Mouse (Mus musculus): ENCODE results near the gene Blcap. TPM values are rescaled to one million over a fixed set of nuclear protein-coding genes. Genes with fewer than 3 reads are reported as not detected.

Gene Blcap
- 31.4 and 35.0 TPM in 2 replicates for polyA plus RNA-seq (2012; rRNA removed)

DNA sequence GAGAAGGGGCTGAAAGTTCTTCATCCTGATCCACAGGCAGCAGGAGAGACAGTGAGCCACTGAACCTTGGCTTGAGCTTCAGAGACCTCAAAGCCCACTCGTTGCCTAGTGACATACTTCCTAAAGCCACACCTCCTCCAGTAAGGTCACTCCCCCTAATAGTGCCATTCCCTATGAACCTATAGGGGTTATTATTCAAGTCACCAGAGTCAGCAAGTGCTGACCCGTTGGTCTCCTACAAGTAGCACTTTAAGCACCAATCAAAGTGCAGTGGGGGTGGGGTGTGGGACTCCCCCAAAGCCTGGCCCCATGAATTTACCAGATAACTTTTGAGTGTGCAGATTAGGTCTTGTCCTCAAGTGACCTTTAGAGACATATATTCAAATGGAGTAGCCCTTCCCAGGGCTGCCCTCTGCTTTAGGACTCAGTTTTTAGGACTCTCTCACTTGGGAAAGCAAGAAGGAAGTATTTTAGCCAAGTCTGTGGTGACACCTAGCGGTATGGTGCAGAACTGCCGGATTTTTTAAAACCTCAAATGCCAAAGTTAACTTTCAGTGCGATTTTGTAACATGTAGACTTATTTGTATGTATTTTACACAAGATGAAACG lies at the start of gene Blcap:
Gene Blcap (minus strand): TSS at position 51 of the 609 bp plus-strand sequence.
- H3K27ac ChIP-seq (ENCODE audit: control insufficient read depth, insufficient read depth, low read depth, low read length) = no peak within 1 kb of the TSS
- no peak within 1 kb of the TSS for H3K4me3 ChIP-seq (ENCODE audit: control insufficient read depth, low read depth, low read length)
- peaks cover 8% of the 10 kb centered on the region for H3K4me1 ChIP-seq (ENCODE audit: control insufficient read depth, insufficient read depth, low read length)
- H3K27me3 ChIP-seq (ENCODE audit: control insufficient read depth, insufficient read depth, low read length) = no peaks in the 10 kb centered on the region
- TF ChIP-seq POLR2A (IDR thresholded peaks at IDR 0.05; ENCODE audit: control insufficient read depth, low read depth, low read length) = no peak
- no peak for TF ChIP-seq CTCF (IDR thresholded peaks at IDR 0.05; ENCODE audit: control insufficient read depth, insufficient read depth, insufficient replicate concordance, low read depth, low read length)
- no peaks in the 10 kb centered on the region for H3K36me3 ChIP-seq (ENCODE audit: control insufficient read depth, insufficient read depth, low read length)

DNA sequence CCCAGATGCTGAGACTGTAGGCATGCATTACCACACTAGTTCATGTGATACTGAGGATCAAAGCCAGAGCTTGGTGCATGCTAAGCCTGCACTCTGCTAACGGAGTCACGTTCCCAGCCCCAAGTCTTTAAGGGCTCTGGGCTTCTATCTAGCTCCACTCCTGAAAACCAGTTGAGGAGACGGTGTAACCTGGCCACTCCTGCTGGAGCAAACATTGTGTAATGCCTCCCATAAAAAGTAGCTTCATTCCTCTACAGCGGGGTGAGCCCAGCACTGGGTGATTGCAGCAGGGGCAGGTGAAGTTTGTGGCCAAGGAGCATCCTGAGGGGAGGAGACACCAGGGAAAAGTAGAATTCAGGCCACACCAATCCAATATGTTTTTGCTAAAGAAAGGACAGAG lies 47.3 kb upstream of the Blcap start:
- Histone ChIP-seq H3K27me3 (ENCODE audit: control insufficient read depth, insufficient read depth, low read length) (no peaks in the 10 kb centered on the region), H3K4me3 (ENCODE audit: control insufficient read depth, low read depth, low read length) (no peak overlapping the region), H3K4me1 (ENCODE audit: control insufficient read depth, insufficient read depth, low read length) (no peaks in the 10 kb centered on the region), H3K27ac (ENCODE audit: control insufficient read depth, insufficient read depth, low read depth, low read length) (no peak overlapping the region), H3K36me3 (ENCODE audit: control insufficient read depth, insufficient read depth, low read length) (no peaks in the 10 kb centered on the region)
- TF ChIP-seq POLR2A (IDR thresholded peaks at IDR 0.05; ENCODE audit: control insufficient read depth, low read depth, low read length) = no peak
- no peak for TF ChIP-seq CTCF (IDR thresholded peaks at IDR 0.05; ENCODE audit: control insufficient read depth, insufficient read depth, insufficient replicate concordance, low read depth, low read length)

DNA sequence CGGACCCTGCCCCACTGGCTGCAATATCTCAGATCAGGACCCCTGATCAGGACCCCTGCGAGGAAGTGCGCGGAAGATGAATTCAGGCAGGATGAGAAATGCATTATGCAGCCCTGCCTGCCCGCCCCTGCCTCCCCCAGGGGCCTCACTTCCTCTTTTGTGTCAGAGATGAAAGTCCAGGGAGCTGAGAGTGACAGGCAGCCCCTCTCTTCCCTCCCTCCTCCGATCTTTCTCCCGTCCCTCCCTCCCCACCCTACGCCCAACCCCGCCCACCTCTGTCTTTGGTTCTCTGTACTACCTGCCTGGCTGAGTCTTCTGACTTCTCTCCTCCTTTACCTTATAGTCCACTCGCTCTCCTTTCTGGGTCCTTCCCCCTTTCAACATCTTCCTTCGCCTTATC lies 42.9 kb upstream of the Blcap start:
- H3K4me3 ChIP-seq (ENCODE audit: control insufficient read depth, low read depth, low read length) = no peak overlapping the region
- no peaks in the 10 kb centered on the region for H3K4me1 ChIP-seq (ENCODE audit: control insufficient read depth, insufficient read depth, low read length)
- H3K27me3 ChIP-seq (ENCODE audit: control insufficient read depth, insufficient read depth, low read length) = no peaks in the 10 kb centered on the region
- no peak overlapping the region for H3K27ac ChIP-seq (ENCODE audit: control insufficient read depth, insufficient read depth, low read depth, low read length)
- no peak for TF ChIP-seq CTCF (IDR thresholded peaks at IDR 0.05; ENCODE audit: control insufficient read depth, insufficient read depth, insufficient replicate concordance, low read depth, low read length)
- no peak for TF ChIP-seq POLR2A (IDR thresholded peaks at IDR 0.05; ENCODE audit: control insufficient read depth, low read depth, low read length)
- H3K36me3 ChIP-seq (ENCODE audit: control insufficient read depth, insufficient read depth, low read length) = no peaks in the 10 kb centered on the region

DNA sequence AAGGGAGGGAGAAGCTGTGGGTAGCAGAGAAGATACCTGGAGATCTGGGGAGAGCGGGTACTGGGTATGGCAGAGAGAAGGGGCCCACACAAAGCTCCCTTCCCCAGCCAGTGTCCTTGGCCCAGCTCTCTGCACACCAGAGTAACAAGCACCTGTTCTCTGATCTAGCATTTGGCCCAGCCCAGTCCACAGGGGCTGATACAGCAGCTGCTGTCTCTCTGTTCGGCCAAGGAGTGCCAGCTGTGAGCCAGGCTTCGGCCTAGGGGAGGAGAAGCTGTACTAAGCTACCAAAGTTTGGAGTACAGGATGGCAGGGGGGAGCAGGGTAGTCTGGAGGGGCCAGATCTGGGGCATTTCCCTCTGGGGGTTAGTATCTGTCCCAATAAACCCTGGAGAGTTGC lies 40.7 kb upstream of the Blcap start:
- no peak overlapping the region for H3K4me3 ChIP-seq (ENCODE audit: control insufficient read depth, low read depth, low read length)
- H3K36me3 ChIP-seq (ENCODE audit: control insufficient read depth, insufficient read depth, low read length) = no peaks in the 10 kb centered on the region
- no peak overlapping the region for H3K27ac ChIP-seq (ENCODE audit: control insufficient read depth, insufficient read depth, low read depth, low read length)
- no peaks in the 10 kb centered on the region for H3K27me3 ChIP-seq (ENCODE audit: control insufficient read depth, insufficient read depth, low read length)
- H3K4me1 ChIP-seq (ENCODE audit: control insufficient read depth, insufficient read depth, low read length) = no peaks in the 10 kb centered on the region
- no peak for TF ChIP-seq POLR2A (IDR thresholded peaks at IDR 0.05; ENCODE audit: control insufficient read depth, low read depth, low read length)
- no peak for TF ChIP-seq CTCF (IDR thresholded peaks at IDR 0.05; ENCODE audit: control insufficient read depth, insufficient read depth, insufficient replicate concordance, low read depth, low read length)

DNA sequence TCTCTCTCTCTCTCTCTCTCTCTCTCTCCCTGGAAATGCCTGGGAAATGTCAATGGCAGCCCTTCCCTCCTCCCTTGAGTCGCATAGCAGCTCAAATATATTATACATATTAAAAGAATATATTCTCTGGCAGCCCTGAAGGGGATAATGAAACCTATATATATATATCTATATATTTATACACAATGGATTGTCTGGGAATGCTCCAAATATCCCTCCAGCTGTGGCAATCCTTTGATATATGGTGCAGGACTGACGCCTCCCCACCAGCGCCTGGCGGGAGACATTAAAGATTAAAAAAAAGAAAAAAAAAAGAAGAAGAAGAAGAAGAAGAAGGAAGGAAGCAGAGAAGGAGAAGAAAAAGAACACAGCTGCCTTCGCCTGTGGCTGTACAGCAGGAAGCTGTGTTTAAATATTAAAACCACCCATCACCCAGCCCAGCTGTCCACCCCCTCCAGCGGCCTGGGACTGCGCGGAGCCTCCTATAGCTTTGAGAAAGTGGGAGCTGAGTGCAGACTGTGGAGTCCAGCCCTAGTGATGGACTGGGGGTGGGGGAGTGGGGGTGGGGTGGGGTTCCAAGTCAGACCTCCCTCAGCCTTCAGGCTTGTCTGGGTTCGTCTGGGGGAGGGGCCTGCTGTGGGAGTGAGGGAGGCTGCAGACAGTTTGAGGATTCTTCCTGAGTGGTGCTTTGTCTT lies 36.6 kb upstream of the Blcap start:
- no peak overlapping the region for H3K4me3 ChIP-seq (ENCODE audit: control insufficient read depth, low read depth, low read length)
- peaks cover 3% of the 10 kb centered on the region for H3K4me1 ChIP-seq (ENCODE audit: control insufficient read depth, insufficient read depth, low read length)
- no peak overlapping the region for H3K27ac ChIP-seq (ENCODE audit: control insufficient read depth, insufficient read depth, low read depth, low read length)
- no peaks in the 10 kb centered on the region for H3K36me3 ChIP-seq (ENCODE audit: control insufficient read depth, insufficient read depth, low read length)
- H3K27me3 ChIP-seq (ENCODE audit: control insufficient read depth, insufficient read depth, low read length) = no peaks in the 10 kb centered on the region
- TF ChIP-seq CTCF (IDR thresholded peaks at IDR 0.05; ENCODE audit: control insufficient read depth, insufficient read depth, insufficient replicate concordance, low read depth, low read length) (no peak), POLR2A (IDR thresholded peaks at IDR 0.05; ENCODE audit: control insufficient read depth, low read depth, low read length) (no peak)

DNA sequence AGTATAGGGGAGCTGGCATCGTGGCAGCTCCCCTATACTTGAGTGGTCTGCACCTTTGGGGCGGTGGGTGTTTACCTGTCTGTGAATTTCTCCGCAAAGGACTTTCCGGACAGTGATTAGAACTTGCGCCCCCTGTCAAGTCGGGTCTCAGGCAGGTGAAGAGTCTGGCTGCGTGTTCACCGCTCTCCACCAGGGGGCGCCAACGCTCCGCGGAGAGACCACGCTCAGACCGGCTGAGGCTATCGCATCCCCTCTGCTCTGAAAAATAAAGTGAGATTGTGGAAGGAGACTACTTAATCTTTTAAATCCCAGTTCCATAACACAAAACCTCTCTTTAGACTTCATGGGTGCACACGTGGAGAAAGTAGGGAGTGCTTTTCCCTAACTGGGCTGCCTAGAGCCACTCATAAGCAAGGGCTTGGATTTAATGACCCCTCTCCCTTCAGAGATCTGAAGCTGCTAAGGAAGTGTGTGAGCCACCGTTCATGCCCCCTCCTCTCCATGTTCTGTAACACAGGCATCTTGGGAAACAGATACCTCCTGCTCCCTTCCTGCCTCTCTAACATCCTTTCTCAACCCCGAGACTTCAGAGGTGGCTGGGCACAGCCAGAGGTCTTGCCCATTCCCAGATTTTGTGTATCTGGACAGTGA lies 34.1 kb upstream of the Blcap start:
- peaks cover 5% of the 10 kb centered on the region for H3K4me1 ChIP-seq (ENCODE audit: control insufficient read depth, insufficient read depth, low read length)
- no peak overlapping the region for H3K4me3 ChIP-seq (ENCODE audit: control insufficient read depth, low read depth, low read length)
- TF ChIP-seq POLR2A (IDR thresholded peaks at IDR 0.05; ENCODE audit: control insufficient read depth, low read depth, low read length) (no peak), CTCF (IDR thresholded peaks at IDR 0.05; ENCODE audit: control insufficient read depth, insufficient read depth, insufficient replicate concordance, low read depth, low read length) (peak; percentile 100)
- no peak overlapping the region for H3K27ac ChIP-seq (ENCODE audit: control insufficient read depth, insufficient read depth, low read depth, low read length)
- no peaks in the 10 kb centered on the region for H3K27me3 ChIP-seq (ENCODE audit: control insufficient read depth, insufficient read depth, low read length)
- H3K36me3 ChIP-seq (ENCODE audit: control insufficient read depth, insufficient read depth, low read length) = no peaks in the 10 kb centered on the region

DNA sequence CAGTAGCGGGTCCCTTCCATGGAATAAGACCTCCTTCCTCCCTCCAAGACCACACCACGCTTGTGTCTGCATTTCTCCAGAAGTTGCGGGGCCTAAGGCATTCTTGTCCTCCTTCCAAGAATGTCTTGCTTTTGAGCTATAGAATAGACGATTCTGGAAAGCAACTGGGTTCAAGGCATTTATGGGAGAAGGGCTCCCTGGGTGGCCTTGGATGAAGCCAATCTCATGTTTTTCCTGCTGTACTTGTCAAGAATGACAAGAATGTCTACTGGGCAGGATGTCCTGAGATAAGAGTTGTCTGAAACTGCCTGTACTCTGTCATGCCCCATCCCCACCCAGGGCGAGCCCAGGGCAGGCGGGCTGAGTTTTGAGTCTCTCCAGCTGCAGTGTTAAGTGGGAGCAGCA lies 30.4 kb upstream of the Blcap start:
- Histone ChIP-seq H3K4me3 (ENCODE audit: control insufficient read depth, low read depth, low read length) (no peak overlapping the region), H3K27me3 (ENCODE audit: control insufficient read depth, insufficient read depth, low read length) (no peaks in the 10 kb centered on the region), H3K27ac (ENCODE audit: control insufficient read depth, insufficient read depth, low read depth, low read length) (peak overlapping the region; percentile 12; the same call in 1 of the 2 replicates), H3K36me3 (ENCODE audit: control insufficient read depth, insufficient read depth, low read length) (no peaks in the 10 kb centered on the region), H3K4me1 (ENCODE audit: control insufficient read depth, insufficient read depth, low read length) (peaks cover 8% of the 10 kb centered on the region)
- TF ChIP-seq CTCF (IDR thresholded peaks at IDR 0.05; ENCODE audit: control insufficient read depth, insufficient read depth, insufficient replicate concordance, low read depth, low read length) = no peak
- no peak for TF ChIP-seq POLR2A (IDR thresholded peaks at IDR 0.05; ENCODE audit: control insufficient read depth, low read depth, low read length)

Measured in testis, adult 2 months (tissue).